Mouse (Mus musculus): ENCODE results near the gene Olfr157. TPM values are rescaled to one million over a fixed set of nuclear protein-coding genes. Genes with fewer than 3 reads are reported as not detected.

The Olfr157 gene
- total RNA-seq, 1 experiment: 0.09 TPM

- no peak overlapping the region for H3K4me3 ChIP-seq (ENCODE audit: insufficient read depth in 1 of 2, low read depth in 1 of 2, low read length in 2 of 2, poor library complexity in 1 of 2, severe bottlenecking in 1 of 2)
Measured at GRCm38 (mm10) chr4:43877230-43877629, 37.2 kb upstream of the Olfr157 start.

GRCm38 (mm10) chr4:43875919-43876411 lies 36.0 kb upstream of the Olfr157 start:
- no peaks in the 10 kb centered on the region for H3K9me3 ChIP-seq (ENCODE audit: control insufficient read depth, insufficient read depth, low read depth, low read length)
- peak overlapping the region; percentile 79 for H3K9ac ChIP-seq (ENCODE audit: insufficient read depth, low read depth, low read length, poor library complexity, severe bottlenecking)
- DNase-seq (ENCODE audit: low read depth, low spot score): peak; percentile 11
- TF ChIP-seq HCFC1 (IDR thresholded peaks at IDR 0.05; ENCODE audit: borderline replicate concordance, insufficient read depth, low read length): no peak
- no peak for TF ChIP-seq CHD2 (IDR thresholded peaks at IDR 0.05; ENCODE audit: low read depth, low read length)
- TF ChIP-seq ZC3H11A (IDR thresholded peaks at IDR 0.05; ENCODE audit: borderline replicate concordance, low read depth, low read length): no peak
- TF ChIP-seq MAFK (IDR thresholded peaks at IDR 0.05; ENCODE audit: insufficient read depth, low read depth, low read length): no peak
- TF ChIP-seq ZNF384 (IDR thresholded peaks at IDR 0.05; ENCODE audit: low read depth, low read length): no peak
- peak overlapping the region; percentile 89 to 100 for H3K4me3 ChIP-seq (ENCODE audit: insufficient read depth in 1 of 2, low read depth in 1 of 2, low read length in 2 of 2, poor library complexity in 1 of 2, severe bottlenecking in 1 of 2)
- in situ Hi-C loops (cut with MboI; ENCODE audit: low sequenced_read_pairs in 2 of 2, unreplicated experiment in 2 of 2): no loop called here
- no peak overlapping the region for H3K27ac ChIP-seq (ENCODE audit: insufficient read depth, low read depth, low read length, poor library complexity, severe bottlenecking)
- peaks cover 0 to 2% of the 10 kb centered on the region in 2 experiments; a peak in 1 of 4 replicates for H3K4me1 ChIP-seq (ENCODE audit: control insufficient read depth in 2 of 2, insufficient read depth in 2 of 2, low read length in 2 of 2, poor library complexity in 1 of 2)
- H3K36me3 ChIP-seq (ENCODE audit: control insufficient read depth, insufficient read depth, low read length, poor library complexity, severe bottlenecking): no peaks in the 10 kb centered on the region

More at GRCm38 (mm10) chr4:43877230-43877629, 37.2 kb upstream of the Olfr157 start:
- Histone ChIP-seq H3K27ac (ENCODE audit: insufficient read depth, low read depth, low read length, poor library complexity, severe bottlenecking) (no peak overlapping the region), H3K4me1 (ENCODE audit: control insufficient read depth in 2 of 2, insufficient read depth in 2 of 2, low read length in 2 of 2, poor library complexity in 1 of 2) (peaks cover 0 to 2% of the 10 kb centered on the region in 2 experiments; a peak in 1 of 4 replicates), H3K9me3 (ENCODE audit: control insufficient read depth, insufficient read depth, low read depth, low read length) (no peaks in the 10 kb centered on the region), H3K9ac (ENCODE audit: insufficient read depth, low read depth, low read length, poor library complexity, severe bottlenecking) (no peak overlapping the region), H3K36me3 (ENCODE audit: control insufficient read depth, insufficient read depth, low read length, poor library complexity, severe bottlenecking) (no peaks in the 10 kb centered on the region)
- in situ Hi-C loops (cut with MboI; ENCODE audit: low sequenced_read_pairs in 2 of 2, unreplicated experiment in 2 of 2): no loop called here
- no peak for TF ChIP-seq HCFC1 (IDR thresholded peaks at IDR 0.05; ENCODE audit: borderline replicate concordance, insufficient read depth, low read length)
- DNase-seq (ENCODE audit: low read depth, low spot score): no peak

GRCm38 (mm10) chr4:43875160-43875918 lies 35.3 kb upstream of the Olfr157 start, which contains the start of gene Reck:
Reck (plus strand) TSS chr4:43875530.
- Histone ChIP-seq H3K9ac (ENCODE audit: insufficient read depth, low read depth, low read length, poor library complexity, severe bottlenecking) (peak within 1 kb of the TSS; percentile 79), H3K4me1 (ENCODE audit: control insufficient read depth in 2 of 2, insufficient read depth in 2 of 2, low read length in 2 of 2, poor library complexity in 1 of 2) (peaks cover 0 to 2% of the 10 kb centered on the region in 2 experiments; a peak in 1 of 4 replicates), H3K27ac (ENCODE audit: insufficient read depth, low read depth, low read length, poor library complexity, severe bottlenecking) (no peak within 1 kb of the TSS), H3K9me3 (ENCODE audit: control insufficient read depth, insufficient read depth, low read depth, low read length) (no peaks in the 10 kb centered on the region), H3K36me3 (ENCODE audit: control insufficient read depth, insufficient read depth, low read length, poor library complexity, severe bottlenecking) (no peaks in the 10 kb centered on the region), H3K4me3 (ENCODE audit: insufficient read depth in 1 of 2, low read depth in 1 of 2, low read length in 2 of 2, poor library complexity in 1 of 2, severe bottlenecking in 1 of 2) (peak within 1 kb of the TSS; percentile 89 to 100)
- no peak for TF ChIP-seq ZNF384 (IDR thresholded peaks at IDR 0.05; ENCODE audit: low read depth, low read length)
- no peak for TF ChIP-seq CHD2 (IDR thresholded peaks at IDR 0.05; ENCODE audit: low read depth, low read length)
- no peak for TF ChIP-seq ZC3H11A (IDR thresholded peaks at IDR 0.05; ENCODE audit: borderline replicate concordance, low read depth, low read length)
- no peak for TF ChIP-seq HCFC1 (IDR thresholded peaks at IDR 0.05; ENCODE audit: borderline replicate concordance, insufficient read depth, low read length)
- no peak for TF ChIP-seq MAFK (IDR thresholded peaks at IDR 0.05; ENCODE audit: insufficient read depth, low read depth, low read length)
- DNase-seq (ENCODE audit: low read depth, low spot score): peak; percentile 84
- in situ Hi-C loops (cut with MboI; ENCODE audit: low sequenced_read_pairs in 2 of 2, unreplicated experiment in 2 of 2): no loop called here

DNA sequence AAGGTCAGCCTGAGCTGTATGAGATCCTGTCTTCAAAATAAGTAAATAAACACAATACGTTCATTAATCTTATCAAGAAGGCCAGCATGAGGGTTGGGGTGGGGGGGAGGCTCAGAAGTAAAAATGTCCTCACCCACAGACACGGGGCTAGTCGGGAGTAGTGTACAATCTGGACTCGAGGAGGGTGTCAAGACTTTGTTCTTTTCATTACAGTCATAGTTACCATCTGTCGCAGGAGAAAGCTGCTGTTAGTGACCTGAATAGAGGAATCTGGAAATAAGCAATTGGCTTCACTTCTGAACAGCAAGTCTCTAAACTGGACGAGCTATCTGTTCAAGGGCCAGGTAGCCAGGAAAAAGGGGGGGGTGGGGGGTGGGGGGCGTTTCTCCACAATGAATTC lies 34.5 kb upstream of the Olfr157 start:
- Histone ChIP-seq H3K27ac (ENCODE audit: insufficient read depth, low read depth, low read length, poor library complexity, severe bottlenecking) (no peak overlapping the region), H3K9ac (ENCODE audit: insufficient read depth, low read depth, low read length, poor library complexity, severe bottlenecking) (no peak overlapping the region), H3K36me3 (ENCODE audit: control insufficient read depth, insufficient read depth, low read length, poor library complexity, severe bottlenecking) (no peaks in the 10 kb centered on the region), H3K4me3 (ENCODE audit: insufficient read depth in 1 of 2, low read depth in 1 of 2, low read length in 2 of 2, poor library complexity in 1 of 2, severe bottlenecking in 1 of 2) (peak overlapping the region in 1 of 2 experiments; percentile 100; a peak in 1 of 4 replicates), H3K4me1 (ENCODE audit: control insufficient read depth in 2 of 2, insufficient read depth in 2 of 2, low read length in 2 of 2, poor library complexity in 1 of 2) (peaks cover 0 to 2% of the 10 kb centered on the region in 2 experiments; a peak in 1 of 4 replicates), H3K9me3 (ENCODE audit: control insufficient read depth, insufficient read depth, low read depth, low read length) (no peaks in the 10 kb centered on the region)
- TF ChIP-seq ZC3H11A (IDR thresholded peaks at IDR 0.05; ENCODE audit: borderline replicate concordance, low read depth, low read length) (no peak), CHD2 (IDR thresholded peaks at IDR 0.05; ENCODE audit: low read depth, low read length) (no peak), MAFK (IDR thresholded peaks at IDR 0.05; ENCODE audit: insufficient read depth, low read depth, low read length) (no peak), HCFC1 (IDR thresholded peaks at IDR 0.05; ENCODE audit: borderline replicate concordance, insufficient read depth, low read length) (no peak), ZNF384 (IDR thresholded peaks at IDR 0.05; ENCODE audit: low read depth, low read length) (no peak)
- DNase-seq (ENCODE audit: low read depth, low spot score): no peak
- in situ Hi-C loops (cut with MboI; ENCODE audit: low sequenced_read_pairs in 2 of 2, unreplicated experiment in 2 of 2): loop anchor here (25.0 kb wide), 1 partner anchor 137 kb away; the partner anchor contains the start of genes Hrct1 (in 2 of the 2) and Spaar (in 2 of the 2)
